Mouse (Mus musculus) heart, postnatal 25 days (tissue): Measurements from ENCODE around the gene Atp13a3. TPM values are rescaled to one million over a fixed set of nuclear protein-coding genes. Genes with fewer than 3 reads are reported as not detected.

ENCODE experiments used
- DNase-seq: peaks from one replicate; pipeline ENCODE4 v3.0.0; 2022; ENCODE audit warnings: low spot score
- intact Hi-C: fragments of 180-260 bp; cut with DNase I; formaldehyde crosslinking; loops from one replicate; pipeline ENCODE4 v1.15.1; 2025
- total RNA-seq, 2 experiments: library from RNA; stranded (reverse); gene quantifications; 2 replicates each; pipeline ENCODE4 v1.2.3; 2021

Atp13a3 gene
- total RNA-seq, 2 experiments from 2014 or later: 52.4 to 61.6 TPM

DNA sequence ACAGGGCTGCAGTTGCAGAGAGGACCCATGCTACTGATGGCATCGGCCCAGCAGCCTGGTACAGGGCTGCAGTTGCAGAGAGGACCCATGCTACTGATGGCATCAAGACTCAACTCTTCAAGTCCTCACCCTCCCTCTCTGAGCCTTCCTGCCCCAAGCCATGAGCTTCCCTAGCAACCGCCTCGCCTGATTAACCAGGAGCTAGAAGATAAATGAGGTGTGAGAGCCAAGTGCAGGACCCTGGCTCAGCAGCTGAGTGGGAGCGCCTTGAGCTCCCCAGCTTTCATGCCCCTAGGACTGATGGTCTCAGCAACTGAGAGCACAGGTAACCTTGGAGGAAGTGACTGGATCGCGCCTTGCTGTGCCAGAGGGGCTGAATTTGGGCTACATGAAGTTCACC lies 115.3 kb downstream of the Atp13a3 start:
- DNase-seq: no peak
- intact Hi-C loops: no loop called here

DNA sequence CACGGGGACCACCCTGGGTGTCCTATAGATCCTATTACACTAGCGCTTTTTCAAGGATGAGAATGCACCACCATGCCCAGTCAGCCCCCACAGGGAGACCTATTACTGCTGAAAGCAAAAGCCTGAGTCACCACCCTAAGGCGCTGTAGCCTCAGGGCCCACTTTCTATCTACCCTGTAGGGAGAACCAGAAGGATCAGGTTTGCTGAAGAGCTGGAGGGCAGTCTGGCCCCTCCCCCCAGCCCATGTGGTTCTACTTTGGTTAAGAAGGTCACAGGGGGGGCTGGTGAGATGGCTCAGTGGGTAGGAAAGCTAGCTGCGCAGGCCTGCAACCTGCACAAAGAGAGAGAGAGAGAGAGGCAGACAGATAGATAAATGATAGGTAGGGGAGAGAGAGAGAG lies 120.1 kb downstream of the Atp13a3 start:
- no peak for DNase-seq
- intact Hi-C loops: no loop called here

DNA sequence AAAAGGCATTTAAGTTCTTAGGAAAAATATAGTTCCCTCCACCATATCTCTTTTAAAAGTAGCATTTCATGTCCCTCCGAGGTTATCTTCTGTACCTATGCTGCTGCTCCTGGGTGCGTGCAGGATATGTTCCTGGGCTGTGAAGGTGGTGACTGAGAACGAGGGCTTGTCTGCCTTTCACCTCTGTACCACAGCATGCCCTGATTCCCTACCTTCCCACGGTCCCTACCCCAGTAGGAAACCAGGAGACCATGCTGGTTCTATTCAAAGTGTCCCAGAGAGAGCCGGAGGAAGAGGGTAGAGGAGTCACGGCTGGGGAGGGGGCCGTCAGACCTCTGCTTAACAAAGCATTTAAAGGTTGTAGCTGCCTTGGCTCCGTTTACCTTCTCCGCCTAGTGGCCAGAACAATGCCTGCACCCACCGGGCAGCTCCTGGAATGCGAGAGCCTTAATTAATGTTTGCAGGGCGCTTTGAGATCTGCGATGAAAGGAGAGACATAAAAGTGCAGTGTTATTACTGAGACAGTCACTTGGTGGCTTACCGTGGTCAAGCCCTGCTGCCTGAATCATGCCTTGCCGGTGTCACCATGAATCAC lies 121.9 kb downstream of the Atp13a3 start:
- DNase-seq: no peak
- intact Hi-C loops: no loop called here

DNA sequence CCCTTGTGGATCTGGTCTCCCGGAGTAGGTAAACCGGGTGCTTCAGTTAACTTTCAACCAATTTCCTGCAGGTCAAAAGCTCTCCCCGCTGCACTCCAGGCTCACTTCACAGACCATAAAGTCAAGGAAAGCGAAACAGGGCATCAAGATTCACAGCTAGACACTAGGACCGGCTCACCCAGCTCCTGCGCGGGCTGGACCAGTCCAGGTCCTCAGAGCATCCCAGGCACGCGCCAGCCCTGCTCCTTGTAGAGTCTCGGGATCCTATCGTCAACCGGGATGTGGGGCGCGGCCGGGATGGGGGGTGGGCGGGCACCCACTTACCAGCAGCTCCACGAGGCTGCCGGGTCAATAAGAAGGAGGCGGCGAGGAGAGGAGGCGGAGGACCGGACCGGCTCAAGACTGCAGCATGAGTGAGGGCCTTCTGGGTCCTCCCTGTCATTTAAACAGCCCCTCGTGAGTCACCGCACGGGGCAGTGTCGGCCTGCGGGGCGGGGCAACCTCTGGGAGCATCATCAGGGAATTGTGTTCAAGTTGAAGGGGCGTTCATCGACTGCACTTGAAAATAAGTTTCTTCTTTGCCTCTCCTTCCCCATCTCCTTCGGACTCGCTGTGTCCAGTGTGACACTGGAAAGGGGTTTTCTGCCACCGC lies 122.8 kb downstream of the Atp13a3 start, which contains the start of gene Lrrc15:
Lrrc15 (minus strand) TSS at position 413 of the 652 bp plus-strand sequence.
- DNase-seq: no peak
- intact Hi-C loops: no loop called here

DNA sequence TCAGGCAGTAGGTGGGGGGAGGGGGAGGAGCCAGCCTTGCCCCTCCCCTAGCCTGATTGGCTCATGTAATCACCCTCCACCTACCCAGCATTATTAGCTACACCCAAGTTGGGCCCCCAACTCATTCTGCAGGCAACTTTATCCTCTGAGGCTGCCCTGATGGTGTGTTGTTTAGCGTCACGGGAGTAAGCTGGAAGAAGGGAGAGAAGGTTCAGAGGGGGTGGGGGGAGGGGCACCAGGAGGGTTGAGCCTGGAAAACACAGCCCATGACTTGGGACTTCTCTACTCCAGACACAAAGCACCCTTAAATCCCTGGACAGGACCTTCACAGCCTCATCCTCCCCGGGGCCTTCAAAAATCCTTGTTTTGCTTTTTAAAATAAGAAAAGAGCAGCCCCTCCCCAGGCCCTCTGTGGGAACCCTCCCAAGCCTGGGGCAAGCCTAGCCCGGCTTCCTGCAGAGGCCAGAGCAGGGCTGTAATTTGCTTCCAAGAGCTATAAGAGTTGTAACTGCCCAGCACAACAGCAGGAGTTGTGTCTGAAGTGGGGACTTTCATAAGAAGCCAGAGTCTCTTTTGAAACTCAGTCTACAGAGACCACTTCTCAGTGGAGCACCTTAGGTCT lies 125.0 kb downstream of the Atp13a3 start:
- DNase-seq: no peak
- intact Hi-C loops: no loop called here

DNA sequence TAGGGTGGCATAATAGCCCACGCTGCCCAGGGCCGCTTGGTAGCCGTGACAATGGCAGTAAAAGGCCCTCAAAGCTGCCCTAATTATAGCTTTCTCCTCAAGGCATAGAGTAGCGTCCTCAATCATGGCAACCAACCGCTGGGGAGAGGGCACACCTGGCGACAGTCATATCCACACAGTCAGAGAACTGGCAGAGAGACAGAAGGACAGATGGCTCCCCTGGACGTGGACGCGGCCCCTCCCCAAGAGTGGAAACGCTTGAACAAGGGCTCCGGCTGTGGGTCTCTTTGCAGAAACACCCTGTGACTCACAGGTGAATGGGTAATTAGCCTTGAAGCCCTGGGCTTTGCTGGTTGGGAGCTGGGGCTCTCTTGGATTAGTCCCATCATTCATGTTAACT lies 127.4 kb downstream of the Atp13a3 start:
- intact Hi-C loops: no loop called here
- DNase-seq: no peak

DNA sequence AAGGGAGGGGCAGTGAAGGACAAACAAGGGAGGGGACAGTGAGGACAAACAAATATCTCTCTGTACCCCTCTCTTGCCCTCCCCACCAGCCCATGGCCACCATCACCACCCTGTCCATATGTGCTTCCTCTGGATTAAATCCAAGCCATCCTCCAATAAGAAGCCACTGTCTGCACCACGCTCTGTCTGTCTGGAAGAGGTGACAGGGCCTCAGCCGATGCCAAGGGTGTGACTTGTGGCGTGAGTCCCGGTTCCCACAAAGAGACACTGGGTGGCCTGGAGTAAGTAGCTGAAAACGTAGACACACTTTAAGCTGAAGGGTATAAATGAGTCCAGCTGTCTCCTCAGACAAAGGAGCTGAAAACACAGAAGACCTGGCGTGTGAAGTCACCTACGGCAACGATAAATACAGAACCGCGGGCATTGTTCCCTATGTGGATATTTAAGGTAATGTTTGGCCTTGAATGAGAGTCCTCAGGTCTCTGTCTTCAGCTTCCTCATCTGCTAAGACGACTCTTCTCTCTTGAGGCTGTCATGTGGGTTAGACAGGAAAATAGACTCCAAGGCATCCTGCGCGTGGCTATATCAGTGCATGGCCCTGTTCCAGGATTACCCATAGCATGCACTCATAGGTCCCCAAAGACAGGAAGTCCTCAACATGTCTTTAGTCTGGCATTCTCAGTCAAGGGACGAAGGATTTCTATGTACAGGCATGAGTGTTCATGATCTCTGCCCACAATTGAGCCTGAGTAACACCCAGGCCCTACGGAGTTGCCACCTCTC lies 130.0 kb downstream of the Atp13a3 start:
- intact Hi-C loops: no loop called here

DNA sequence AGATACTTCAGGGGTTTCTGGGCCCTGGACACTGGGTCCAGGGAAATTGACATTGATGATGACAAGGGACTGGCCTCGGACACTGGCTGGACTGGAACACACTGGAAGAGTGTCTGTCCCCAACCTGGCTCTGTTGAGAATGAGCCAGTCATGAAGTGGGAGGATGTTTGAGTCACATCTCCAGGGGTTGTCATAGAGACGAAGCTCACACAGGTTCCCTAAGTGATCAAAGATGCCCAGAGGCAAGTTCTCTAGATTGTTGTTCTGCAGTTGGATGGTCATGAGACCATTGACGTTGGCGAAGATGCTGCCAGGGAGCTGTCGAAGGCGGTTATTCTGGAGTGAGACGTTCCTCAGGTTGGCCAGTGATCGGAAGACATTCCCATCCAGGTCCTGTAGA lies 132.7 kb downstream of the Atp13a3 start:
- intact Hi-C loops: no loop called here
- DNase-seq: no peak

More for the DNA sequence above, 130.0 kb downstream of the Atp13a3 start:
- DNase-seq: no peak

DNA sequence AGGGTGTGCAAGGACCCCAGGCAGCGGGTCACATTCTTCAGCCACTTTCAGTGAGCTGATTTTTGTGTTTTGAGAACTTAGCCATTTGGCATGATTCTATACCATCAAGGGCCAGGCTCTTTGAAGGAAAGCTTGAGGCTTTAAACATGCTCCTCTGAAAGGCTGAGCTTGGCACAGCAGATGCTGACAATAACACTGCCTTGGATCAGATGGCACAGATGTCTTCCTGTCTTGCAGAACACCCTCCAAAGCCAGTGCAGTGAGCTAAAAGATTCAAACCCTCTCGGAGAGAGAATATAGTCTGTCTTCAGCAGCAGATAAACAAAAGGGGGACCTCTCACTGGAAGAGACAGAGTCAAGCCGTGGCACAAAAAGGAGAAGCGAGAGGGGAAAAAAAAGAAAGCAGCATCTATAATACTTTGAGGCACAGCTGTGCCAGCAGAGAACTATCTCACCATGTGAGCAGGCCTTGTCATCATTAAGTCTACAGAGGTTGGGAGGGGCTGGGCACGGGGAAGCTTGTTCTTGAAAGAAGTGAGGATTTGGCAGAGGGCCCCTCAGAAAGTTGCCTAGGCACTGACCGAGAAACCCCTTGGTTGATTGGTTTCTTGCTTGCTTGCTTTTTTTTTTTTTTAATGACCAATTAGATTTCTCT lies 133.7 kb downstream of the Atp13a3 start:
- DNase-seq: no peak
- intact Hi-C loops: no loop called here

DNA sequence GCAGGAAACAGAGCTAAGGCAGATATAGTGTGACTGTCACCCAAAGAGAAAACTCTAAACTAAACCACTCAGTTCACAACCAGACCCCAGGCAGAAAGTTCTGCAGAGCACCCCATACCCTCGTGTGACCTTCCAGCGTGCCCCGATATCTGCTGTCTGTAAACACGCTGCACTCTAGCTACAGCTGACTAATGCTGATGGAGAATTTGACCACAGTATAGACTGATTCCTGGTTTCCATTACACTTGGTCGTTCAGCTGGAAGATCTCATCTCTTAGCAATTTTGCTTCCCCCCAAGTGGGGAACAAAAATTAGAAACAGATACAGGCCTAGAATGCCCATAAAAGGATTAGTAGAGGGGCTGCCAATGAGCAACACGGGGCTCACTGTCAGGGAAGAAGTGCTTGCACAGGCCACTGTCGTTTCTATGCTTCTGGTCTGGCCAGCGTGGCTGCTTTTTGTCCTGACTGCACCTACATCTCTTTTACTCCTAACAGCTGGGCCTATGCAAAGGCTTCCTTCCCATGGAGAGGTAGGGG lies 134.5 kb downstream of the Atp13a3 start:
- intact Hi-C loops: no loop called here
- no peak for DNase-seq

DNA sequence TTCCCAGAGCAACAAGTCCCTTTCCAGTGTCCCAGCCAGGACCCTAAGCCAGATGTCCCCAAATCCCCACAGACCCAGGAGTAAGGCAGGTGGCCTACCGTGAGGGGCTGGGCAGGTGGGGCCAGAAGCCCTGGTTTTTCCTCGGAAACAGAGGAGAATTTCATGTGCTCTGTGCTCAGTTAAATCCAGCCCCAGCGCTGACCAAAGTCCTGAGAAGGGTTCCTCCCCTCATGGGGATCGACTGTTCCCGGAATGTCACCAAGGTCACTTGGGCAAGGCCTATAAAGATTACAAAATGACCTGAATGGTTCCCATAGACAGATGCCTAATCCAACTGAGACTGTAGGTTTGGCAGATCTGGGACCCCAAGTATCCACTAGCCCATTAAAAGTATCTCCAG lies 138.4 kb downstream of the Atp13a3 start, which contains the start of gene Cpn2:
Cpn2 (minus strand) TSS at position 141 of the 400 bp plus-strand sequence.
- no peak for DNase-seq
- intact Hi-C loops: no loop called here

DNA sequence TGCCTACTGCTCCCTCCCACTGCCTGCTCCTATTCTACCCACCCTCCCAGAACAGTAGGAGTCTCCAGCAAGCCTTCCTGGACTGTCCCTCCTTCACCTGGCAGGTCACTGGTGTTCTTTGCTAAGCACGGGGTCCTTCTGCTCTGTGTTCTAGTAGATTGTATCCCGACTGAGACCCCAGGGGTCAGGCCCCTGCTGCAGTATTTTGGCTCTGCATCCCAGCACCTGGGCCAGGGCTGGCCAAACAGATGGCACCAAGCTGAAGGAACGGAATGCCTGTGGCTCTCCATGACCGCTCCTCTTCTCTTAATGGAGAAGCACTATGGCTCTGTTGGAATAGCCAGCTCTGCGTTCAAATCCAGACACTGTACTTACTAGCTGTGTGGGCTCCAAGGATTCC lies 139.2 kb downstream of the Atp13a3 start:
- DNase-seq: no peak

DNA sequence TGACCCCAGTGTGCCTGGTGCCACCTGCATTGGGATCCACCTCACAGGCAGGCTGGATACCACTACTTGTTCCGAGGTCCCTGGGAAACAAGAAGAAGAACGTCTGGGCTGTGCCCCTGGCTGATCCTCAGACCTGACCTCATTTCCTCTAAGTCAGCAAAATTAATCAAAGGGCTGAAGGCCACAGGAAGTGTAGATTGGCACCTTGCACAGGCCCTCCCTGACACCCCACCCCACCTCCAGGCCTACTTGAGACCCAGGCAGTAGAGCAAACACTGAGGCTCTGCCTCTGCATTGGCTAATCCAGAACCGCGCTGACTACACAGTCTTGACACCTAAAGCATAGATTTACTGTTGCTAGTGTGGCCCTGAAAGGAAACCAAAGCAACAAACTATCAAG lies 140.2 kb downstream of the Atp13a3 start:
- intact Hi-C loops: no loop called here

More for the DNA sequence above, 139.2 kb downstream of the Atp13a3 start:
- intact Hi-C loops: no loop called here

DNA sequence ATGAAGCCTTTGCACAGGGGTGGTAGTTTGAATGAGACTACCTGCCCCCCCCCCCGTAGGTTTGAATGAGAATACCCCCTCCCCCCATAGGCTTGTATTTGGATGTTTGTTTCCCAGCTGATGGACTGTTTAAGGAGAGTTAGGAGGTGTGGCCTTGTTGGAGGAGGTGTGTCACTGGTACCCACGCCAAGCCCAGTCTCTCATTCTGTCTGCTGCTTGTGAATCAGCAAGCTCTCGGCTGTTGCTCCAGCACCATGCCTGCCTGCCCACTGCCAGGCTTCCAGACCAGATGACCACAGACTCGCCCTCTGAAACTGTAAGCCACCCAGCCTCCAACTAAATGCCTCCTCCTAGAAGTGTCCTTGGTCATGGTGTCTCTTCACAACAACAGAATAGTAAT lies 142.6 kb downstream of the Atp13a3 start:
- intact Hi-C loops: no loop called here
- no peak for DNase-seq

More for the DNA sequence above, 140.2 kb downstream of the Atp13a3 start:
- no peak for DNase-seq

DNA sequence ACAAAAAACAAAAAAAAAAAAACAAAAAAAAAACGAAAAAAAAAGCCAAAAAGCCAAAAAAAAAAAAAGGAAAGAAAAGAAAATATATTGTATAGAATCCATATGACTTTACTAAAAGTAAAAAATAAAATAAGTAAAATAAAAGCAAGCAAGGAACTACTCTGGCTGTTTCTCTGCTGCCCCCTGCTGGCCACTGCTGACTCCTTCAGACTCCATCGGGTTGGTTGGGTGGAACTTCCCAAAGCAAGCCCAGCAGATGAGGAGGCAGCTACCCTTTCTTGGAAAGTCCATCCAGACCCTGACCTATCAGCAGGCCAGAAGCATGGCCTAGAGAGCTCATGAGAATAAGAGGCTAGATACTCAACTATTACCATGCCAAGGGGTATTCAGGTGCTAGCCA lies 143.1 kb downstream of the Atp13a3 start:
- no peak for DNase-seq
- intact Hi-C loops: no loop called here

Other genes starting within 250 kb of the Atp13a3 start
- gene Cpn2, start 138.5 kb downstream of the Atp13a3 start, total RNA-seq: under 1 TPM in 1 of 2 experiments, not detected in 1; 0.11 TPM
- gene Lrrc15, start 122.7 kb downstream of the Atp13a3 start, total RNA-seq: under 1 TPM; 0.08 TPM
- gene Gp5, start 95.2 kb downstream of the Atp13a3 start, total RNA-seq: under 1 TPM; 0.21 to 0.56 TPM
- 1 to 10 TPM; 6.5 to 7.8 TPM for gene Tmem44, start 144.9 kb upstream of the Atp13a3 start, total RNA-seq
- 10 to 100 TPM; 16.9 to 18.8 TPM for gene Lsg1, start 181.6 kb upstream of the Atp13a3 start, total RNA-seq
- gene Fam43a, start 193.7 kb upstream of the Atp13a3 start, total RNA-seq: 10 to 100 TPM; 25.8 to 31.2 TPM